Mouse (Mus musculus) liver, embryonic 14.5 days (tissue): ENCODE measurements around the gene Slc12a3. TPM values are rescaled to one million over a fixed set of nuclear protein-coding genes. Genes with fewer than 3 reads are reported as not detected.

Source experiments
- ATAC-seq: fragments of 200-750 bp; cut with Nextera tagmentation; 2 replicates; pipeline ENCODE4 v1.8.0; 2017; ENCODE audit warnings: moderate number of reproducible peaks, mild to moderate bottlenecking, moderate library complexity; ENCODE audit not compliant: insufficient read depth
- DNase-seq, 3 experiments: peaks; one replicate each; pipeline ENCODE4 v3.0.0-alpha.2; 2012 to 2013; ENCODE audit warnings: low read depth in 3 of 3, low spot score in 3 of 3
- H3K27ac ChIP-seq: fragments of 300-500 bp; sonication (generic); 2 replicates; pipeline ENCODE4 v1.5.1; 2014; ENCODE audit warnings: moderate library complexity, mild to moderate bottlenecking, control low read depth, inconsistent platforms
- H3K27me3 ChIP-seq: fragments of 300-500 bp; sonication (generic); 2 replicates; pipeline ENCODE4 v1.6.1; 2014; ENCODE audit warnings: mild to moderate bottlenecking, low read length, moderate library complexity; ENCODE audit not compliant: control insufficient read depth, insufficient read depth
- H3K36me3 ChIP-seq: fragments of 300-500 bp; sonication (generic); replicated peaks from 2 replicates; pipeline ENCODE4 v1.6.1; 2014; ENCODE audit warnings: low read depth; ENCODE audit not compliant: control insufficient read depth, insufficient read depth
- H3K4me1 ChIP-seq, 2 experiments: fragments of 200-500 bp in 1 of 2; fragments of 300-500 bp in 1 of 2; sonication (generic) in 1 of 2; replicated peaks; 2 replicates each; pipeline ENCODE4 v1.6.1; 2012 to 2014; ENCODE audit warnings: antibody characterized with exemption in 1 of 2, inconsistent platforms in 1 of 2, low read length in 1 of 2; ENCODE audit not compliant: control insufficient read depth in 2 of 2, insufficient read depth in 2 of 2
- H3K4me2 ChIP-seq: fragments of 300-500 bp; sonication (generic); 2 replicates; pipeline ENCODE4 v1.6.1; 2014; ENCODE audit warnings: low read depth, mild to moderate bottlenecking, control low read depth, moderate library complexity
- H3K4me3 ChIP-seq, 2 experiments: fragments of 200-500 bp in 1 of 2; fragments of 300-500 bp in 1 of 2; sonication (generic) in 1 of 2; 2 replicates each; pipeline ENCODE4 v1.5.1; 2012 to 2014; ENCODE audit warnings: low read depth in 2 of 2, low read length in 2 of 2, mild to moderate bottlenecking in 2 of 2, control low read depth in 1 of 2, inconsistent platforms in 1 of 2, moderate library complexity in 1 of 2; ENCODE audit not compliant: insufficient read depth in 1 of 2
- H3K9ac ChIP-seq: fragments of 300-500 bp; sonication (generic); replicated peaks from 2 replicates; pipeline ENCODE4 v1.6.1; 2014; ENCODE audit warnings: mild to moderate bottlenecking, control low read depth, moderate library complexity
- H3K9me3 ChIP-seq: fragments of 300-500 bp; sonication (generic); 2 replicates; pipeline ENCODE4 v1.6.1; 2016; ENCODE audit warnings: low read length, mixed read lengths; ENCODE audit not compliant: control insufficient read depth
- CTCF ChIP-seq: IDR thresholded peaks from 2 replicates; pipeline ENCODE4 v1.5.1; 2016; ENCODE audit warnings: antibody characterized with exemption, low read depth, control low read depth
- EP300 ChIP-seq: IDR thresholded peaks from 2 replicates; pipeline ENCODE4 v1.6.1; 2016; ENCODE audit warnings: antibody characterized with exemption, low read depth
- WGBS: fragments of 180-500 bp; shearing (Covaris S2); extraction: QIAGEN DNeasy Blood & Tissue Kit; methylation state at CpG from one replicate; pipeline ENCODE4 v1.1.7; 2014; ENCODE audit not compliant: insufficient replicate concordance; 5-methylcytosine and 5-hydroxymethylcytosine counted together
- polyA plus RNA-seq, 2 experiments: library from polyadenylated mRNA; depleted of rRNA in 1 of 2; stranded (reverse) in 1 of 2; unstranded in 1 of 2; fragments of >200 nt; fragmentation: Nextera tagmentation in 1 of 2; extraction: Ambion mirVana in 1 of 2; gene quantifications; 2 replicates each; pipeline versions ENCODE4 v1.2.1 to v1.2.3; 2012 to 2014

Slc12a3 gene
- polyA plus RNA-seq, 2 experiments: 0.01 to 0.11 TPM

DNA sequence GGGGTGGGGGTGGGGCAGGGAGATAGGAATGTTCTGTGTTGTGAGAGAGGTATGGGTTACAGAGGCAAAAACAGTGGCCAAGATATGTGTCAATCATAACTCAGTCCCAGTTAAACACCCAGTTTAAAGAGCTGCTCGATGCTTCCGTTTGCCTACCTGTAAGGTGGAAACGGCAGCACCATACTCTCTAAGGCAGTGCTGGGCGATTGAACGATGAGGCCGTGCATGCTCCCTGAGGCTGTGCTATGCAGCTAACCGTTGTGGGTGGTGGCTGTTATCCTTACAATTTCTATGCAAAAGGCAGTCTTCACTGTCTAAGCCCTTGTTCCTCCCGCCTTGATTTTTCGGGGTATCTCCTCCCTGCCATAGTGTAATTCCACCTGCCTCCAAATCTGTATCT, 50.7 kb downstream of the Slc12a3 start:
- Histone ChIP-seq H3K4me3 (no peak overlapping the region), H3K27ac (no peak overlapping the region), H3K4me2 (no peak overlapping the region), H3K4me1 (peaks cover 27 to 44% of the 10 kb centered on the region in 2 experiments), H3K36me3 (no peaks in the 10 kb centered on the region), H3K9ac (no peak overlapping the region), H3K9me3 (no peaks in the 10 kb centered on the region), H3K27me3 (no peaks in the 10 kb centered on the region)
- 74% methylated on average over 9 of the region's 9 CpGs for WGBS
- DNase-seq (no peak), ATAC-seq (no peak)
- no peak for TF ChIP-seq CTCF

DNA sequence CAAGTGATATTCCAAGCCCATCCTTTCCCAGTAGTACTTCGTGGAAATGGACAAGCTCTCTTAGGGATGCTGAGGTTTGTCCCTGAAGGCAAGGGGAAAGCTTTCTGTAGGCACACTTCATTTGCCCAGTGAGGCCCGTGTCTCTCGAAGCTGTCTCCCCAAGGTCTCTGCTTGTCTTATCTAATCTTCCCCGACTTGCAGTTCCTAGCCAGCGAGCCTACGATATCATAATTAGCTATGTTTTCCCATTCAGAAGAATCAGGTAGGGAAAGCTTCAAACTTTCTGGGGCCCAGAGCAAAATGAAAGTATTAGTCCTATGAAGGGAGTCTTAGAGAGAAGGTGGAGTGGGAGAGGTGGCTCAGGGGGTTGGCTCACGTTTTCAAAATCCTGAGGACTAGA, 55.2 kb downstream of the Slc12a3 start:
- Histone ChIP-seq H3K4me2 (peak overlapping the region; percentile 40), H3K36me3 (peaks cover 8% of the 10 kb centered on the region), H3K27me3 (no peaks in the 10 kb centered on the region), H3K9me3 (no peaks in the 10 kb centered on the region), H3K27ac (no peak overlapping the region), H3K4me1 (peaks cover 24 to 31% of the 10 kb centered on the region in 2 experiments), H3K9ac (no peak overlapping the region), H3K4me3 (no peak overlapping the region; a peak in 1 of 4 replicates)
- TF ChIP-seq CTCF (no peak), EP300 (peak; percentile 47; the same call in 1 of the 2 replicates)
- no peak for ATAC-seq
- DNase-seq: no peak
- 40% methylated on average over 7 of the region's 7 CpGs for WGBS

DNA sequence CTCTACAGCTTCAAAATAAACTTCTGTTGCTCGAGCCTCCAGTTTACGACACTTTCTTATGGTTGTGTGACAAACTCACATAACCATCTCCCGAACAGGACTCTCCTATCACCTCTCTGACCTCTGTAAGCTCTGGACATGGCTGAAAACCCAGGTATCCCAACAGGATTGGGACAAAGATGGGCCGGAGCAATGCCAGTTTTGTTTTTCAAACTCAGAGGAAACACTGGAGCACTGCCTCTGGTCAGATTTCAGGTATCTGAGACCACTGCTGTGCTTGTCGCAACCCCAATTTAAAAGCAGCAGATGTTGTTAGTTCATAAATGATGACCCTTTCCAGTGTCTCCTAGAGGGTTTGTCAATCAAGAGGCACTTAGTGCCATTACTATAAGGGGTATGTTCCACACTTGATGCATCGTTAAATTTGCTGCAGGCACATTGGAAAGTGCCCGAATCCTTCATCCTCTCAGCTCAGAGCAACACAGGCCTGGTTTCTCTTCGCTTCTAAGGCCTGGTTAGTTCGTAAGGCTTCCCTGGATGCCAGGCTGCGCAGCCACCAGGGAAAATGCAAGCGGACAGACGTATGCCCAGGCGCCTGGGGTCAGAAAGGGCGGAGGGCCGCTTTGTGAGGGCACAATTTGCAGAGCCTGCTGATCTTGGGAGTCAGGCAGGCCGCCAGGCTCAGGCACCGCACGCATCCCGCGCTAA, 56.7 kb downstream of the Slc12a3 start:
- DNase-seq (no peak), ATAC-seq (peak; percentile 3; the same call in 1 of the 2 replicates)
- Histone ChIP-seq H3K4me3 (peak overlapping the region; percentile 65 to 94), H3K4me2 (peak overlapping the region; percentile 99), H3K27me3 (no peaks in the 10 kb centered on the region), H3K9ac (peak overlapping the region; percentile 87), H3K4me1 (peaks cover 24 to 31% of the 10 kb centered on the region in 2 experiments), H3K36me3 (peaks cover 22% of the 10 kb centered on the region), H3K27ac (peak overlapping the region; percentile 57), H3K9me3 (no peaks in the 10 kb centered on the region)
- TF ChIP-seq CTCF (no peak), EP300 (no peak)
- 27% methylated on average over 20 of the region's 20 CpGs for WGBS

- Histone ChIP-seq H3K4me1 (peaks cover 24 to 31% of the 10 kb centered on the region in 2 experiments), H3K27ac (peak within 1 kb of the TSS; percentile 94), H3K4me3 (peak within 1 kb of the TSS; percentile 93 to 94), H3K36me3 (peaks cover 30% of the 10 kb centered on the region), H3K4me2 (peak within 1 kb of the TSS; percentile 99), H3K27me3 (no peaks in the 10 kb centered on the region), H3K9me3 (no peaks in the 10 kb centered on the region), H3K9ac (peak within 1 kb of the TSS; percentile 87)
- TF ChIP-seq CTCF: no peak
- TF ChIP-seq EP300: peak; percentile 52; the same call in 1 of the 2 replicates
- ATAC-seq (peak; percentile 94), DNase-seq (peak; percentile 92 to 94 (median 93))
- WGBS: under 1% methylated on average over 65 of the region's 65 CpGs
These were observed 57.4 kb downstream of the Slc12a3 start, which contains the start of gene Herpud1 for GRCm38 (mm10) chr8:94386214-94387026. TSS of gene Herpud1 (plus strand) at chr8:94386438.
